Mouse (Mus musculus): ENCODE results near the gene Cela2a.

The Cela2a gene

DNA sequence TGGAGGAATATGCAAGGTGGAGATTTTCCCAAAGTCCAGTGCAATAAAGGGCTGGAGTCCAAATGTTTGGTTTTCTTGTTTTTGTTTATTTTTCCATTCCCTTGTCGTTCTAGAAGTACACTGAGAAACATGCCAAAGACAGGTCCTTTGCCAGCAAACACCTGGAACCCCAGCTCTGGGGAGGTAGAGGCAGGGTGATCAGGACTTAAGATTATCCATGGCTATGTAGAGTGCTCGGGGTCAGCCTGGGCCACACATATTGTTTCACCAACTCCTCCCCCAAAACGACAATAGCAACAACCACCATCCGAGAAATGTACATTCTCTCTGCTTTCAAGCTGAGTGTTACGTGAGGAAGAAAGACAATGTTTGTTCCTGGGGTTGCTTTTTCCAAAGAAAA lies at the start of gene Cela2a:
Gene Cela2a, minus strand, starts transcription at position 101 of the 400 bp plus-strand sequence.
- no peak for DNase-seq (ENCODE audit: extremely low read depth, low read depth)

GRCm38 (mm10) chr4:141875481-141876108 lies 49.6 kb upstream of the Cela2a start:
- no peak for DNase-seq (ENCODE audit: extremely low read depth, low read depth)

DNA sequence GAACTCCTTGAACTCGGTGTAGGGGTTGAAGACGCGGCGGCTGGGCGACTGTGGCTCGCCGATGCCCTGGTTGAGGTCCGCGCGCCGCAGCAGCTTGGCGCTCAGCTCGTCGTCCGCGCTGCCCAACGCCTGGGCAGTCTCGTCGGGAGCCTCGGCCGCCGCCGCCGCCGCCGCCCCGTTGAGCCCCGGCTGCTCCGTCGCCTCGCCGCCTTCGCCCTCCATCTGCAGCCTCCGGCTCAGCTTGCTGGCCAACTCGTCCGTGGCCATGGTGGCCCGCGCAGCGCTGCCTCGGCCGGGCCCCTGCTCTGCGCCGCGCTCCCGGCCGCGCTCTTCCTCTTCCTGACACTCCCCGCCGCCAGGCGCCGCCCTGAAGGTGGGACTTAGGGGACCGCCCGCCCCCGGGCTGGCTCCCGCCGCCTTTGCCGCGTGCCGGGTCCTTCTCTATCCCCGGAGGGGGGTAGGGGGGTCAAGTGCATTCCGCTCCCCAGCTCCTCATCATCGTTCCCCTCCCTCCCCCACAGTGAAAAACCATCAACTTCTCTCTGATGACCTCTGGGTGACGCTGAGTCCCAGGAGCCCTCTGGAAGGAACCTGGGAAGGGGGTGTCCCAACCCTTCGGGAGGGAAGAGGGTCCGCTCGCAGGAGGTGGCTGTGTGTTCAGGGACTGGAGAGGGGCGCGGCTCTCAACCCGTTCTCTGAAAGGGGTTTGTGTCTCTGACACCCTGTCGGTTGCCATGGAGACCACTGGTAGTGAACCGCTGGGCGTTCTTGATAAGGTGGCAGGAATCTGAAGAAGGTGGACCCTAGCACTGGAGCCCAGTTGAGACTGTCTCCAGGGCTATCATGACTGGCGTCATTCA lies 48.9 kb upstream of the Cela2a start, which contains the start of gene Efhd2:
Gene Efhd2, minus strand, starts transcription at position 320 of the 860 bp plus-strand sequence.
- peak; percentile 72 for DNase-seq (ENCODE audit: extremely low read depth, low read depth)

DNA sequence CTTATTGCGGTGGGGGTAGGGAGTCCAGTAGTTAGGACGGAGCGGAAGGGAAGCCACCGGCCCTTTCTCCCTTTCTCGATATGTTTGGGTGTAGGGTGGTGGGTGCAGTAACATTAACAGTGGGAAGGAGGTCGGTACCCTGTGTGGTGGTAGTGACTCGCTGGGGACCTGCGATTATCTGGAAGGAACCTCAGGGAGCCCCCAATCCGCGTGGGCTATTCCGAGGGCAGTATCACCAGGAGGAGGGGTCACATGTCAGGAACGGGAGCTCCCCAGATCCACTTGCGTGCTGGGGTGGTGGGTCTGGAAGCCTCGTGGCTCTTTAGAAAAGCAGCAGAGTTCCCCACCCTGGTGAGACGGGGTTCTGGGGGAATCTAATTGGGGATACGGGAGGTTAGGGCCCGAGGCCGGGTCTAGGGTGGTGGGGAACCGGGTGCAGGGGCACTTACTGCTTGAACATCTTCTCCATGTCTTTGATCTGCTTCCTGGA lies 48.2 kb upstream of the Cela2a start:
- DNase-seq (ENCODE audit: extremely low read depth, low read depth) = no peak

DNA sequence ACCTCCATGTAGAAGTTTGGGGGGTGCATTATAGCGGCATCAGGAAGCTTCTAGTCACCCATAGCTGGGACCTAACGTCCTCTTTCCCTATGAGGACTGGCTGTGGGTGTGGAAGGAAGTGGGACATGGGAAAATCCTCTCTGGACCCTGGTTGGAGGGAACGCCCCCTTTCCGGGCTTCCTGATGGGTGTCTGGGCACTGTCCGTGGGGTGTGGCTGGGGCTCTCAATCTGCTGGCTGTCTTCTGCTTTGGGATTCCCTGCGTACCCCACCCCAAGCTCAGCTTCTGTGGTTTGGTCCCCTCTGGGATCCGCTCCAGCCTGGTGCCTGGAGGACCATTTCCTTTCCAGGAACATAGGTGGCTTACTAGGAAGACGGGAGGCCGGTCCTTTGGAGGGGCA lies 47.0 kb upstream of the Cela2a start:
- DNase-seq (ENCODE audit: extremely low read depth, low read depth) = no peak

- DNase-seq (ENCODE audit: extremely low read depth, low read depth) = no peak
Observed at GRCm38 (mm10) chr4:141871909-141872308, 45.9 kb upstream of the Cela2a start.

DNA sequence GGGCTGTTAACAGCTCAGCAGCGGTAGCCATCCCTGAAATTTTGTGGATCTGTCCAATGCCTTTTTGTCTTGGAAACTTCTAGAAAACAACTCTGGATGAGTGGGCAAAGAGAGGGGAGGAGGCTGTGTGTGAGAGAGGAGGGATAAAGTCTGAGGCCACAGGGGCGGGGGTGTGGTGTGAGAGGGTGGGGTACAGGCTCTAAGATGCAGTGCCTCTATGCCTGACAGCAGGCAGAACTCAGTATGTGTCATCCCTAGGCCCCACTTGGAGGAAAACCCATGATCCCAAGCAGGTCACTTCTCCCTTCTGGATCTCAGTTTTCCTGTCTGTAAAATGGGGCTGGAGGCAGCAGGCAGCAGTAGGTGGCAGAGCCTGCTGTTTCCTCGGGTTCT lies 45.4 kb upstream of the Cela2a start:
- DNase-seq (ENCODE audit: extremely low read depth, low read depth) = no peak

GRCm38 (mm10) chr4:141870666-141871332 lies 44.8 kb upstream of the Cela2a start:
- no peak for DNase-seq (ENCODE audit: extremely low read depth, low read depth)

DNA sequence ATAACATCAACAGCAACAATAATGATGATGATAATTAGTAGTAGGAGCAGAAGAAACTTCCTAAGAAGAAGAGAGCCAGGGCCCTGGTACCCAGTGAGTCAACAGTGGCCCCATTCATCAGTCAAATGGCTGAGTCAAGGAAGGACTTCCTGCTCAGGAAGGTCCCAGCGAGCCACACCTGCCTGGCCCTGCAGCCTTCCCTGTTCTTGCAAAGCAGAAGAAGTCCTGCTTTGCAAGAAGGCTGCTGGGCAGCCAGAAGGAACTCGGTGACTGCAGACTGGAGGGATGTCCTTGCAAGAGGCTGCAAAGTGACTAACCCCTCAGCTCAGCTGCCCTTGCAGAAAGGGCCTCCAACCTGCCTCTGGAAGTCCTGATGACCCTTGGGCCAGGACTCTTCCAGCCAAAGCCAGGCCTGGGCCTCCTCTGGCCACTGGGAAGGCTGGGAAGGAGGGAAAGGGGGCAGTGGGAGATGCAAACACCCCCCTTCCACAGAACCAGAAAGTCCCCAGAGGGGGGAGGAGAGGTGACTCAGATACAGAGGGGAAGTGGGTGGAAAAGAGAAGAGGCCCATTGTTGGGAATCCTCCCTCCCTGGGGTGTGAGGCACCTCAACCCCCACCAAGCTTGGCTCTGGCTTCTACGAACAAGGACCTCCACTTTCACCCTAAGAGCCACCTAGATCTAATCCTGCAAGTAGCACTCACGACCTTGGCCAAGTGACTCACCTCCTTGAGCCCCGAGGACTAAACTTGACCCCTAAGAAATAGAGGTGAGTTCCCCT lies 43.7 kb upstream of the Cela2a start:
- no peak for DNase-seq (ENCODE audit: extremely low read depth, low read depth)

- no peak for DNase-seq (ENCODE audit: extremely low read depth, low read depth)
Observed at GRCm38 (mm10) chr4:141868051-141868450, 42.1 kb upstream of the Cela2a start.

GRCm38 (mm10) chr4:141867498-141867897 lies 41.5 kb upstream of the Cela2a start:
- DNase-seq (ENCODE audit: extremely low read depth, low read depth) = no peak

DNA sequence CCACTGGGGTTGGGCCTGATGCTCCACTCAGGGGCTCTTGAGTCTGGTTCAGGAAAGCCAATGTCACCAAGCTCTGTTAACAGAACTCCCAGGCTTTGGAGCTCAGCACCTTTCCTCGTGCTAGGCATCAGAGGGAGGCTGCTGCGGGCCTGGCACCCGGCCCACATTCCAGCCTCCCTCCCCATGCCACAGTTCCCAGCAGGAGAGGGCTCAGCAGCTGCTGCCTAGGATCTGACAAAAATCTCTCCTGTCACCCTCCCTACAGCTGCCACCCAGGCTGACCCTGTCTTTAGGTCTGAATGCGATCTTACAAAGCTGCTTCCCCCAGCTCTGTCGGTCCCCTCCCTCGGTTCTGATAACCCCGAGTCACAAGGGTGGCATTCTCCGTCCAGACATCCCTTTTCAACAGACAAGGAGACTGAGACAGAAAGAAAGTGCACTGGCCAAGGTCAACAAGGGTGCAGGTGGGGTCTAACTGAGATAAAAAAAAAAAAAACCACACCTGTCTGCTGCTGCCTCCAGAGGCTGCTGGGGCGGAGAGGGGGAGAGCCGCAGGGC lies 41.1 kb upstream of the Cela2a start:
- DNase-seq (ENCODE audit: extremely low read depth, low read depth) = no peak

- DNase-seq (ENCODE audit: extremely low read depth, low read depth) = no peak
Observed at GRCm38 (mm10) chr4:141865600-141865999, 39.6 kb upstream of the Cela2a start.

- DNase-seq (ENCODE audit: extremely low read depth, low read depth) = no peak
Observed at GRCm38 (mm10) chr4:141865006-141865405, 39.0 kb upstream of the Cela2a start.

DNA sequence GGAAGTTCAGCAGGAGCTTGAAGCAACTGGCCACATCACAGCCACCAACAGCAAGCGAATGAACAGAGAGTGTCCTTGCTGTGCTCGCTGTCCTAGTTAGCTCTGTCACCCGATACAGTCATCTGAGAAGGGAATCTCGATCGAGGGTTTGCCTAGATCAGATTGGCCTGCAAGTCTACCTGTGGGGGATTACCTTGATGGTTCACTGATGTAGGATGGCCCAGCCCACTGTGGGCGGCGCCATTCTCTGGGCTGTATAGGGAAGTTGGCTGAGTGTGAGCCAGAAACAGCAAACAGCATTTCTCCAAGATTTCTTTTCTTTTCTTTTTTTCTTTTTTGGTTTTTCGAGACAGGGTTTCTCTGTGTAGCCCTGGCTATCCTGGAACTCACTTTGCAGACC lies 38.5 kb upstream of the Cela2a start:
- no peak for DNase-seq (ENCODE audit: extremely low read depth, low read depth)

DNA sequence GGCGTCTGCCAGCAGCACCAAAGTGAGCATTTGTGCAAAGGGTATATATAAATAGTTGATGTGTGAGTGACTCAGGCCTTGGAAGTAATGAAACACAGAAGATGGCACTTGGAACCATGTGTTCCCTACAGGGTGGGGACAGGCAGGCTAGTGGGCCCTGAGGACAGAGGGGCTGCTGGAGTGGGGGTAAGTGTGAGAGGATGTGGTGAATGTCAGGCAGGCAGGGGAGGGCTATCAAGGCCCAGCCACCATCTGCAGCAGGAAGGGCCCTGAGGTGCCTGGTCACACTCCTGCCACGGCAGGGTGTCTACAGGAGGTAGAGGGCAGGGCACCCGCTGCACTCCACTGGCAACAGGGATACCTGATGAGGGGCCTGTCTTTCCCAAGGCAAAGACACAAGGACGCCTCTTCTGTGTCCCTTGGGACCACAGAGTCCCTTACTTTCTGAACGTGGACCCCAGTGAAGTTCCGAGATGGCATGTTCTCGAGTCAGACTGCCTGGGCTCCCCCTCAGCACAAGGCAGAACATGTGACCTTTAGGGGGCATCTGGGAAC lies 37.8 kb upstream of the Cela2a start:
- no peak for DNase-seq (ENCODE audit: extremely low read depth, low read depth)

GRCm38 (mm10) chr4:141862867-141863266 lies 36.9 kb upstream of the Cela2a start:
- DNase-seq (ENCODE audit: extremely low read depth, low read depth) = no peak

GRCm38 (mm10) chr4:141861591-141862295 lies 35.8 kb upstream of the Cela2a start:
- no peak for DNase-seq (ENCODE audit: extremely low read depth, low read depth)

GRCm38 (mm10) chr4:141860246-141860841 lies 34.4 kb upstream of the Cela2a start:
- DNase-seq (ENCODE audit: extremely low read depth, low read depth) = no peak

- no peak for DNase-seq (ENCODE audit: extremely low read depth, low read depth)
Observed at GRCm38 (mm10) chr4:141859351-141859750, 33.4 kb upstream of the Cela2a start.

Measured in MEL-GATA-1-ER (cell line).